Mouse (Mus musculus) stomach, adult 2 months (tissue): ENCODE data around the gene Bid. TPM values are rescaled to one million over a fixed set of nuclear protein-coding genes. Genes with fewer than 3 reads are reported as not detected.

Experiments used
- polyA plus RNA-seq: library from polyadenylated mRNA; depleted of rRNA; stranded (reverse); fragments of >200 nt; gene quantifications from 2 replicates; pipeline ENCODE4 v1.2.3, GENCODE M21; 2012; rRNA removed

The Bid gene
- 1.5 and 1.8 TPM in 2 replicates for polyA plus RNA-seq

GRCm38 (mm10) chr6:120916074-120916971 lies at the start of gene Bid:
Gene Bid, minus strand, starts transcription at chr6:120916853.

Other genes starting within 250 kb of the Bid start
- gene Slc25a18, start 143.3 kb downstream of the Bid start, polyA plus RNA-seq = 0.03 TPM in 2 replicates
- 115 and 158 TPM in 2 replicates for gene Atp6v1e1, start 94.1 kb downstream of the Bid start, polyA plus RNA-seq
- 8.0 and 9.1 TPM in 2 replicates for gene Bcl2l13, start 80.6 kb downstream of the Bid start, polyA plus RNA-seq
- gene Mical3, start 214.1 kb upstream of the Bid start, polyA plus RNA-seq = 8.5 and 8.9 TPM in 2 replicates